Mouse (Mus musculus): Measurements from ENCODE around the gene Gpld1.

GRCm38 (mm10) chr13:24976384-24976783, 33.4 kb downstream of the Gpld1 start:
- TF ChIP-seq POLR2A (IDR thresholded peaks at IDR 0.05; ENCODE audit: insufficient read length, low read depth) (no peak), TCF3 (IDR thresholded peaks at IDR 0.05; ENCODE audit: insufficient read length, low read depth) (no peak), MAX (IDR thresholded peaks at IDR 0.05; ENCODE audit: low read depth) (no peak), USF1 (IDR thresholded peaks at IDR 0.05; ENCODE audit: low read depth) (no peak), REST (IDR thresholded peaks at IDR 0.05; ENCODE audit: insufficient read depth, insufficient read length) (no peak)
